Mouse (Mus musculus): ENCODE results near the gene Gm9970.
"Not testable (repeated sequence)": the region's sequence is repeated elsewhere in the genome, so short reads cannot be mapped to it uniquely, and the experiment has no call there.

Gene Gm9970

DNA sequence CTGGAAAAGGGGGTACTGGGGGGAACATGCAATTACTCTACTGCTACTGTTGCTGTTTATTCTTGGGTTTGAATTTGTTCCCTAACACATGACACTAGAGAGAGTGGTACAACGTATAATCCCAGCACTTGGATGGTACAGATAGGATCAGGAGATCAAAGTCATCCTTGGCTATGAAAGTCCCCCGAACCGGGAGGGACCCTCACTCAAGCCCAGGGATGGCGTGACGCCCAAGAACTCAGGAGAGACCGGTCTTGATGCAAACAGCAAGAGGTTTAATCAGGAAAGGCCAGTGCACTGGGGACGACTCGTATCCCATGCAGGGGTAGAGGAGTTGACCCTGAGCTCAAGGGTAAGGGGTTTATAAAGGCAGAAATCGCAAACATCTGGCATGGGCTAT lies 18.3 kb downstream of the Gm9970 start:
- no peak for DNase-seq (ENCODE audit: low spot score)

DNA sequence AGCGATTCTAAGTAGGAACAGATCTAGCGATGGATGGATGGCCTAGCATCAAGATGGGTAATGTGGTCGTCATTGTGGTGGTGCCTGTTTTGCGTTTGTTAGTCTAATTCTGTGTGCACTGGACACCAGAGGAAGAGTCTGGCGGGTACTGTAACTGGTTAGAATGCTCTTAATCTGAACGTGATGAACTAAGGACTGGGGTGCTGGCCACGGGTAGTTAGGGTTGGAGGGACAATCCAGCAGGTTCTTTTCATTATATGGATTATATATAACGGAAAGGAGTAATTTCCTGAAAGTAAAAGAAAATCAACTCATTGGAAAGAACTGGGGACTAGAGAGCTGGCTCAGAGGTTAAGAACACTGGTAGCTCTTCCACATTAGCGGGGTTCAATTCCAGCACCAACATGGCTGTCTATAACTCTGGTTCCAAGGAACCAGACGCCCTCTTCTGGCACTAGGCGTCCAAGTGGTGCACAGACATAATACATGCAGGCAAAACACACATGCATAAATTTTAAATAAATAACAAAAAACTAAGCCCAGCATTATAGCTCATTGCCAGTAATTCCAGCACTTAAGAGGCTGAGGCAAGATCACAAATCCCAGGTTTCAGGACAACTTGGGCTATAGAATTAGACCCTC lies 19.6 kb downstream of the Gm9970 start:
- no peak for DNase-seq (ENCODE audit: low spot score)

DNA sequence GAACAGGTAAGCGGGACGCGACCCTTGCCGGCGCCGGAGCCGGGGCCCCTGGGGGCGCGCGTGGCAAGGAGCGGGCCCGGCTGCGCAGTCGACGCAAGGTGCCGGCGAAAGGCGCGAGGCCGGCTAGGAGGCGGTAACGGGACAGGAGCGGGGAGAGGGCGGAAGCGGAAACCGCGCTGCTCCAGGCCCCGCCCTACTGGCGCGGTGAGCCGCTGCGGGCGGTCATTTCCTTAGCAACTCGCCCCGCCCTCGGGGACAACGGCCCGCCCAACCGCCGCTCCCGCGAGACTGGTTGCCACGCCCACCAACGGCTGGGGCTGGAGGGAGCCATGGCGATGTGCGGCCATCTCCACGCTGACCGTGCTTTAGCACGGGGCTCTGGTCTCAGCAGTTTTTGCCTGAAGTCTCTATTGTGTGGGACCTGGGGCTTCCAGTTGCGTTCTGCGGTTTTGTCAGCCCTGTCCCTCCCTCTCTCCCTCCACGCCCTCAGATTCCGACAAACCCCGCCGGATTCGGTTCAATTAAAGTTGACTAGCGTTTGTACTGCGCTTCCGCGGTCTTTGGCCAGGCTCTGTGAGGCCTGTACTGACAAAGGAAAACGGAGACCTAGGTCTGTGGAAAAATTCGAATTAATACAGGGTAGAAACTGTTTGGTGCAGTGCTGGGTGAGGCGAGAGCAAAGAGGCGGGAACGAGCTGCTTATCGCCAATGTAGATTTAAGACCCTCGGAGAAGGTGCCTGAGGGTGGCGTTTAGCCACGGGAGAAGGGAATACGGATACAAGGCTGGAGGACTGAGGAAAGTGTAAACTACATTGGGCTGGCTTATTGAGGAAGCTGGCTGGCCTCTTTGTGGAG lies 20.4 kb downstream of the Gm9970 start, which contains the start of gene Ppm1g:
TSS of gene Ppm1g (minus strand) at position 240 of the 856 bp plus-strand sequence.
- peak; percentile 99 for DNase-seq (ENCODE audit: low spot score)

DNA sequence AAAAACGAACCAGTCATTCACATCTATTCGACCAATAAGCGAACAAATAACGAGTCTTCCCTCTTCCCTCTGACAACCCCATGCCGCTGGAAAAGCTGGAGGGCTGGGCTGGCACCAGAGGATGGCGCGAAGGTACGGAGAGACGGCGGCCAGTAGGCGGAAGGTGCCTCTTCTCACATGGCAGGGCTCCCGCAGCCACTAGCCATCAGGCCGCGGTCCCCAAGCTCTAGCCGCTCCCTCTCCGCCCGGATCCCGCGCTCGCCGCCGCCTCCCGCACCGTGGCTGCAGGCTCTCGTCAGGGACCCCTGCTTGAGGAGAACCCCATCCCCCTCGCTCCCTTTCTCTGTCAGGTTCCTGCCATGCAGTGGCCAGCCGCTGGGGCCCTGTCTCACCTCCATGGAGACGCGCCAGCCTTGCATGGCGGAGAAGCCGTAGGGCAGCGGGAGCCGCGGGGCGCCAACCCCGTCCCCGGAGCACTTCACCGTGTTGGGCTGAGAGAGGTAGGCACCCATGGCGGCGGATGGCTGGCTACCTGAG lies 21.1 kb downstream of the Gm9970 start:
- DNase-seq (ENCODE audit: low spot score): no peak

DNA sequence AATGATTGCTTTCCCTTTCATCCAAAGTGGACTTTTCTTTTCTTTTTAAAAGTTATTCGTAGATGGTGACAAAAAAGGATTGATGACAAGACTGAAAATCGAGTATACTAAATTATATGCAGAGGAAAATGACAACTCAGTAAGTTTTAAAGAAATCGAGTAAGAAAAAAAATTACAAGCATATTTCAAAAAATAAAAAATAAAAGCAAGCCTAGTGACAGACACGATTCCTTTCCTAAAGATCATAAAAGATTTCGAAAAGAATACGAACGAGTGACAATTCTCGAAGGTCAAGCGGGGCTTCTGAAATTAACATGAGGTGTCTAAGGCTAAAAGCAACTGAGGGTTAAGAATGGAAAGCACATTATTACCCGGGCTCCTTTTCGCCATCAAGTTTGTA lies 21.6 kb downstream of the Gm9970 start:
- no peak for DNase-seq (ENCODE audit: low spot score)

DNA sequence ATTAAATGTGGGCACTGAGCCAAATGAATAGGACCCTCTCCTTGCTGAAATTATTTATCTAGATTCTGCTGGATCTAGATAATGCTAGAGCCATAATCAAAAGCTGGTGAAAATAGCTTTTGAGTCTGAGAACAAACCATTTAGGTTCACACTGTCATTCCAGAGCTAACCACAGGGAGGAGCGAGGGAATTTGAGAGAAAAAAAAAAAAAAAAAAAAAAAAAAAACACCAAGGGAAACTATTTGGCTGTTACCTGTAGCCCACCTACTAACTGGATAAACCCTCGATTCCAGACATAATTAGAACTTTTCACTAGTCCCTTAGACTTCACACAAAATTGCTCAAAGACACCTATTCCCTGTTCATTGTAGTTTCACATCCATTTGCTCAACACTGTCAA lies 22.0 kb downstream of the Gm9970 start:
- DNase-seq (ENCODE audit: low spot score): no peak

DNA sequence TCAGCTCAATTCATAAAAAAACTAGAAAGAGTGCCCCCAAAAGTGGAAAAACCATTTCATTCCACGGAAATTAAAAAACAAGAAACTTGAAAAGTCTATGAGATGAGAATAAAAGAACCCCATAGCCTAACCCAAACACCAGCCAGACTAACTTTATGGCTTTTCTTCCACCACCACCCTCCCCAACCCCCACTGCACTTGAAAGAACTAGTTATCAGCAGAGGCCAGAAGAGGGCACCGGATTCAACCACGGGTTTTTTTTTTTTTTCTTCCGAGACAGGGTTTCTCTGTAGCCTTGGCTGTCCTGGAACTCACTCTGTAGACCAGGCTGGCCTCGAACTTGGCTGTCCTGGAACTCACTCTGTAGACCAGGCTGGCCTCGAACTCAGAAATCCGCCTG lies 22.7 kb downstream of the Gm9970 start:
- DNase-seq (ENCODE audit: low spot score): no peak

DNA sequence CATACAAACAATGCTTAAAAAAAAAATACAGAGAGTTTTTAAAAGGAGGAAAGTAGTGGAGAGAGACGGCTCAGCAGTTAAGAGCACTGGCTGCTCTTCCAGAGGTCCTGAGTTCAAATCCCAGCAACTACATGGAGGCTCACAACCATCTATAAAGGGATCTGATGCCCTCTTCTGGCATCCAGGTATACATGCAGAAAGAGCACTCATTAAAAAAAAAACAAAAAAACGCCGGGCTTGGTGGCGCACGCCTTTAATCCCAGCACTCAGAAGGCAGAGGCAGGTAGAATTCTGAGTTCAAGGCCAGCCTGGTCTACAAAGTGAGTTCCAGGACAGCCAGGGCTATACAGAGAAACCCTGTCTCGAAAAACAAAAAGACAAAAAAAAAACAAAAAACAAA lies 24.5 kb downstream of the Gm9970 start:
- not testable (repeated sequence) for DNase-seq (ENCODE audit: low spot score)

DNA sequence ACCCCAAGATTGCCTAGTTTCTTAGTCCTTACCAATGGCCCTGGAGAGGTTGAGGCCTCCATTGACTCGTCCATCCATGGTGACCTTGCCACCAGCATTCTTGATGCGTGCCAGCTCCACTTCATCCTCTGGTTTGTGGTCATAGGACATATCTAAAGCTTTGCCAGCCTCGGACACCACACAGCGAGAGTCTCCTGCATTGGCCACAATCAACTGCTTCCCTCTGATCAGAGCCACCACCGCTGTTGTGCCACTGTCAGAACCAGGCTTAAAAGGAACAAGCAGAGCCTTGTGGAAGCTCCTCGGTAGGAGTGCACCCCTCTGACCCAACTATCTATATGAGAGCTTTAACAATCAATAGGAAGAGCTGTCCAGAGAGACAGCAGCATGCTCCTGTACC lies 36.6 kb downstream of the Gm9970 start:
- DNase-seq (ENCODE audit: low spot score): no peak

DNA sequence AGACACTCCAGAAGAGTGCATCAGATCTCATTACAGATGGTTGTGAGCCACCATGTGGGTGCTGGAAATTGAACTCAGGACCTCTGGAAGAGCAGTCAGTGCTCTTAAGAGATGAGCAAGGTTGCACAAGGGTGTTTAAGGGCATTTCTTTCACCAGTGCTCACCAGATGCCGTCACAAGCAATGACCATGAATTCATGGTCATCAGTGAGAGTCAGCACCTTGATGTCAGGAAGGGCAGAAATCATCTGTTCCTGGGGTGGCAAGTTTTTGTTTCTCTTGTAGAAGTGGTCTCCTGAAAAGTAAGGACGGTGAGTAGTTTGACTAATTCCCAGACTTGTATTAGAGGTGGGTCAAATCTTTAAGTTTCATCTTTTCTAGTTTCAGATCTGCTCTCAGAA lies 37.2 kb downstream of the Gm9970 start:
- no peak for DNase-seq (ENCODE audit: low spot score)

DNA sequence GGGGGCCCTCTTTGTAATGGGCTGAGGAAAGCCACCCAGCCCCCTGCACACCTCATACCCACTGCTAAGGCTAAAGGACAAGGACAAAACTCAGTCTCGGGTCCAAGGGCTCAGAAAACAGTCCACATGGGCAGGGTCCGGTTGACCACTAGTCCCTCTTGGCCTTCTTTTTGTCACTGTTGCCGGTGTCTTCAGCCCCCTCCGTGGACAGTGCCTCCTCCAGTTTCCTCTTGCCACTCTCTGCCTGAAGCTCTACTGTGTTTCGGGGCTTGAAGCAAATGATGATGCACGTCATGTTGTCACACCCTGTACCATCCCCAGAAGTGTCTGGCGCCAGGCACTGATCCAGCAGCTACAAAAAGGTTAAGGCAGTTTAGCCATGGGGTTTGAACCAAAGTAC lies 38.1 kb downstream of the Gm9970 start:
- no peak for DNase-seq (ENCODE audit: low spot score)

DNA sequence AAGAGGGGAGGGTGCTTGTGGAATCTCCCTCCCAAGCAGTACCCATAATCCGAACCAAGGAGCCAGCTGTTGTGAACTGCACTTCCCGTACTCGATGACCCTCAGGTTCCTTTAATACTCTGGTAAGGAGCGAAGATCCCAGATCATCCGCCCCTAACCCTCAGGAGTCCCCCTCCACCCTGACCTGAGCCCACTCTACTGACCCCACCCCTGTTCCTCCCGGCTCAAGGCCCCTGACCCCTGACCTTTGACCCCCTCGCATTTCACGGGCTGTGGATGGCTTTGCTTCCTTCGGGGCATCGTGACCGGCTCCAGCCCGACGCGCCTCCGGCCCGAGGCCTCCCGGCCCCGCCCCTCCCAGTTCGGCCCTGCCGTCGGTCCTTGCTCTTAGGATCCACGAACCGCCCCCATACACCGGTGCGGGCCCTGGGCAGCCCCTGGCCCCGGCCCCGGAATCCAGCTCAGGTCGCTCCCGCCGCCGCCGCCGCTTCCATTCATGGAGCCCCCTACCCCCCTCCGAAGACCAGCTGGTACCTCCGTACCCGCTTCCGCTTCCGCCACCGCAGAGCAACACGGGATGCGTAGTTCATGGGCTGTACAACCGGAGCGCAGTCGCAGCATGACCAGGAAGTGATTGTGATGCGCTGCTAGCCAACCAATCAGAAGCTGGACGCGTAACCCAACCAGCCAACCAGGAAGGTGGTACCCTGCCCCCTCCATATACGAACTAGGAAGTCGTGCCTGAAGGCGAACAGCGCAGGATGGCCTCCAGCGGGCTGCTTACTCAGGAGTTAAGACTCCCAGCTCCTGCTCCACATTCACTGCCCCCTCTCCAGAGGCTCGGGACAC lies 39.1 kb downstream of the Gm9970 start, which contains the start of gene Zfp513:
TSS of gene Zfp513 (minus strand) at position 562 of the 849 bp plus-strand sequence.
- DNase-seq (ENCODE audit: low spot score): peak; percentile 92

DNA sequence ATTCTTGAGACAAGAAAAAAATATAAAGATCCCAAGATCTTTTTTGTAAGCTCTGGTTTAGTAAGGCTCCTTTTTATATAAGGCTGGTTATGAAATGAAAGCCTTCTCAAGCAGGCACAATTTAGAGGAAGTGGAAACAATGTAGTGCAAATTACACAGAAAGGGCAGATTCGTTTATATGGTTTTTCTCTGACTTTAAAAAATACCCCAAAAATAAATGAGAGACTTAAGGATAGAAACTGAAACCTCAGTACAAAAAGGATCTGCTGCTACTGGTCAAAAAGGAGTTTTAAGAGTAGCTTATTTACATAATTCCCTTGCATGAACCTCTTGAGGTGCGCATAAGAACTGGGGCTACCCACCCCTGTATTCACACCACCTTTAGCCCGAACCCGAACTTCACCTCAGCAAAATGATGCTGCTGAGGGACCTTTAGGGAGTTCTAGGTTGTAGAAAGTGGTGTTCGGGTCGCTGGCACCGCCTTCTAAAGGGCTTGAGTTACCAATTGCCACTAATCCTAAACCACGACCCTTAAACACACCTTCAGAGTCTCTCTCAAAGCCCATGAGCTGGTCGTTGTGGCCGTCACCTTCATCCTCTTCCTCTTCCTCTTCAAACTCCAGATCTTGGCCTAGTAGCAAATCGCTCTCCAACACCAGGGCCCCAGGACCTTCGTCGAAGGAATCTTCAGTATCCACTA lies 39.8 kb downstream of the Gm9970 start:
- DNase-seq (ENCODE audit: low spot score): no peak

DNA sequence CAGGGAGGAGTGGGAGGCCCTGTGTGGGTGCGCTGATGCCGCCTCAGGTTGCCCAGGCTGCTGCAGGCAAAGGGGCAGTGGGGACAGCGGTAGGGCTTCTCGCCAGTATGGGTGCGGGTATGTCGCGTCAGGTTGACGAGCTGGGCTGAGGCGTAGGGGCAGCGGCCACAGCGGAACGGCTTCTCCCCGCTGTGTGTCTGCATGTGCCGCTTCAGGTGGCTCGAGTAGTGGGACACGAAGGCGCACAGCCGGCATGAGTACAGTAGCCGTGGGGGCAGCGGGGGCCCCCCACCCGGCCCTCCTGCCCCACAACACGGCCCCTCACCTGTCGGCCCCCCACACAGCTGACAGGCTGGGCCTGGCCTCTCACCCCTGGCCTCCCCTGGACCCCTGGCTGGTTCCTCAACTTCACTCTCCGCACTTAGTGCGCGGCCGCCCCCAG lies 40.7 kb downstream of the Gm9970 start:
- peak; percentile 36 for DNase-seq (ENCODE audit: low spot score)

DNA sequence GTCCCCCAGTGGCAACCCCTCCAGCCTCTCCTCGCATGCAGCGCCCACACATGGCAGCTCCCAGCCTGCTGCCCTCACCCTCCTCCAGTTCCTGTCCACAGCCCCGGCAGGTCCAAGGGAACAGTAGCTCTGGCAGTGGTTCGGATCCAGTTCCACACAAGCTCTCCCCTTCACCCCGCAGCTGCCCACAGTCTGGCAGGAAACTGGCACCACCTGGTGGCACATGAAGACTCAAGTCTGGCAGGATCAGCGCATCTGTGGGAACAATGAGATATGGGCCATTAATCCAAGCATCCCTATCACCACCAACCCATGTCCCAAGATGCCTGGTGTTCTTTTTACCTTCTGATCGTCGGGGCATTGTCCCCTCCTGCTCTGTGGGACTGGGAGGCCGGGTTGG lies 41.1 kb downstream of the Gm9970 start:
- no peak for DNase-seq (ENCODE audit: low spot score)

DNA sequence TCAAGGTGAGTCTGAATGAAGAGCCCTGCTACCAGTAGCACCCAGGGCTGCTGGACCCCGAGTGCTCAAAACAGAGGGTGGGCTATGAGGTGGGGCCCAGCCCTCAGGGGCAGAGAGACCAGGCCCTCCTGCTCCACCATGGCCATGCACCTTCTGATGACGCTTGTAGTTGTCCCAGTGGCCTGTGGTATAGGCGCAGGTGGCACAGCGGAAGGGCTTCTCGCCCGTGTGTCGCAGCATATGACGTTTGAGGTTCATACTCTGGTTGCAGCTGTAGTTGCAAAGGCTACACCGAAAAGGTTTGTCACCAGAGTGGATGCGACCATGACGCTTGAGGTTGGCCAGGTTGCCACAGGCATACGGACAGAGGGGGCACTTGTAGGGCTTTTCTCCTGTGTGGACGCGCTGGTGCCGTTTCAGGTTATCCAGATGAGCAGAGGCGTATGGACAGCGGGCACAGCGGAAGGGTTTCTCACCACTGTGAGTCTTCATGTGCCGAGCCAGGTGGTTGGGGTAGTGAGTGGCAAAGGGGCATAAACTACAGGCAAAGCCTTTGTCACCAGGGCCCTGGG lies 41.6 kb downstream of the Gm9970 start:
- no peak for DNase-seq (ENCODE audit: low spot score)

DNA sequence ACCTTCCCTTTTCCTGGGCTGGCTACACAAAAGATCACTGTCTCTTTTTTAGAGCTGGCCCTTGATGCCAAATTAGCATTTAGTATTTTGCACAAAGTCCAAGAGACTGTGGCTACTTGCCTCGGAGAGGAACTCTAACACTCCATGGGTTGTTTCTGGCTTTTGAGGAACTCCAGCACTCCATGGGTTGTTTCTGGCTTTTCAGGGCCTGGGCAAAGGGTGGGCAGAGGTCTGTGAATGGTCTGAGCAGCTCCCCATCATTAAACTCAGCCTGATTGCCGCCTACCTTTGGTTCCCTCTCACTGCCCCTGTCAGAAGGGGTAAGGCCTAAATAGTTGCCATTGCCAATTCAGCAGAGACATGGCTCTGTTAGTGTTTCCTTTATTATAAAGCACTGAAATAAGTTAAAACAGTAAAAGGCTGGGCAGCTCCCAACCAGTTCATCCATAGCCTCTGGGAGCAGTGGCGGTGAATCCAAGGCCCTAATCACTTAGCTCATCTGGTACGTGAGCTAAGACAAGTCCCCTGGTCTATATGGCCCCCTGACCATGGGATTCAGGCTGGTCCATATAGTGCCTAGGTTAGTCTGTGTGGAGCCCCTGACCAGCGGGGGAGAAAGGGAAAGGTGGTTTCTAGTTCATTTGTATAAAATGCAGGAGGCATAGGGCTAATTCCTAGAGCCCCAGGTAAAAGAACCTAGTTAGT lies 42.3 kb downstream of the Gm9970 start:
- DNase-seq (ENCODE audit: low spot score): no peak

DNA sequence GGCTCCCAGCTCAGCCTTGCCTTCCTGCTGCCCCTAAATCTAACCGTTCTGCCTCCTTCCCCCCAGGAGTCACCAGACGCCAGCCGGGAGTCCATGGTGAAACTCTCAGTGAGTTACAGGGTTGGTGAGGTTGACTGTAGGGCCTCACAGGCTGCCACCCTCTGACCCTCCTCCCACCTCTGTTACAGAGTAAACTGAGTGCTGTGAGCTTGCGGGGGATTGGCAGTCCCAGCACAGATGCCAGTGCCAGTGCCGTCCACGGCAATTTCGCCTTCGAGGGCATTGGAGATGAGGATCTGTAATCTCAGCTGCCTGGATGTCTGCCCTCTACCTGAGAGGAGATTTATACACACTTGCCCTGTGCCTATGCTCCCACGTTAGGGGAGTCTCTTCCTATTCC lies 42.9 kb downstream of the Gm9970 start:
- no peak for DNase-seq (ENCODE audit: low spot score)

DNA sequence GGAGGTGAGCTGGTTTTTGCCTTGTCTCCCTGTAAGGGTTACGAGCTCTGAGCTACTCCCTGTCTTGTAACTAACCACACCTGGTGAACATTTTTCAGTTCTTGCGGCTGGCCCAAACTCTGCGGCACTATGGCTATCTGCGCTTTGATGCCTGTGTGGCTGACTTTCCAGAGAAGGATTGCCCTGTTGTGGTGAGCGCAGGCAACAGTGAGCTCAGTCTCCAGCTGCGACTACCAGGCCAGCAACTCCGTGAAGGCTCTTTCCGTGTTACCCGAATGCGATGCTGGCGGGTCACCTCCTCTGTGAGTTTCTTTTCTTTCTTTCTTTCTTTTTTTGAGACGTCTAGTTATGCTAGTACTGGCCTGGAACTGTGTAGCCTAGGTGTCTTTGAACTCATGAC lies 44.0 kb downstream of the Gm9970 start:
- DNase-seq (ENCODE audit: low spot score): no peak

DNA sequence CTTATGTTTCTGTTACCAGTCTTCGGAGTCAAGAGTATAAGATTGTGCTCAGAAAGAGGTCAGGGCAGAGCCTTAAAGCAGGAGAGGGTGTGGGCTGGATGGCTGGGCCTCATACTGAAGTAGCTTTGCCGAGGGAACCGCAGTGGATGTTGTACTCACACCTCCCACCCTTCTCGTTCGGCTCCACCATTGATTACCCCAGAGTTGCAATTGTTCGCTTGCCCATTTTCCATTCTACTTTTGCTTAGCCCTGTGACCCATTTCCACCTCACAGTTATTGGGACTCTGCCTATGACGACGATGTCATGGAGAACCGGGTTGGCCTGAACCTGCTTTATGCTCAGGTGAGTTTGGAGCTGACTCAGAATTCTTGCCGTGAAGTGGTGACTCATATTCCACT lies 44.8 kb downstream of the Gm9970 start:
- no peak for DNase-seq (ENCODE audit: low spot score)

DNA sequence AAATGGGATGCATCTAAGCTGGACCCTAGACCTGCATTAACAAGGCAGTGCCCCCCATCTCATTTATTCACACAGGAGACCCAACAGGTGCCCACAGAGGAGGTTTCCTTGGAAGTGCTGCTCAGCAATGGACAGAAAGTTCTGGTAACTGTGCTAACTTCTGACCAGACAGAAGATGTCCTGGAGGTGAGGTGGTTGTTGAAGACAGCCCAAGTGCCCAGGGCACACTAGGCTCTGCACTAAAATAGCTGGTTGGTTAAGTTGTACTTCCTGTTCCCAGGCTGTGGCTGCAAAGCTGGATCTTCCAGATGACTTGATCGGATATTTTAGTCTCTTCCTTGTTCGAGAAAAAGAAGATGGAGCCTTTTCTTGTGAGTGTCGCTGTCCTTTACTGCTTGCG lies 45.4 kb downstream of the Gm9970 start:
- no peak for DNase-seq (ENCODE audit: low spot score)

All from ovary, postnatal 36 days (tissue).